Mouse (Mus musculus): ENCODE measurements around the gene Krba1.

DNA sequence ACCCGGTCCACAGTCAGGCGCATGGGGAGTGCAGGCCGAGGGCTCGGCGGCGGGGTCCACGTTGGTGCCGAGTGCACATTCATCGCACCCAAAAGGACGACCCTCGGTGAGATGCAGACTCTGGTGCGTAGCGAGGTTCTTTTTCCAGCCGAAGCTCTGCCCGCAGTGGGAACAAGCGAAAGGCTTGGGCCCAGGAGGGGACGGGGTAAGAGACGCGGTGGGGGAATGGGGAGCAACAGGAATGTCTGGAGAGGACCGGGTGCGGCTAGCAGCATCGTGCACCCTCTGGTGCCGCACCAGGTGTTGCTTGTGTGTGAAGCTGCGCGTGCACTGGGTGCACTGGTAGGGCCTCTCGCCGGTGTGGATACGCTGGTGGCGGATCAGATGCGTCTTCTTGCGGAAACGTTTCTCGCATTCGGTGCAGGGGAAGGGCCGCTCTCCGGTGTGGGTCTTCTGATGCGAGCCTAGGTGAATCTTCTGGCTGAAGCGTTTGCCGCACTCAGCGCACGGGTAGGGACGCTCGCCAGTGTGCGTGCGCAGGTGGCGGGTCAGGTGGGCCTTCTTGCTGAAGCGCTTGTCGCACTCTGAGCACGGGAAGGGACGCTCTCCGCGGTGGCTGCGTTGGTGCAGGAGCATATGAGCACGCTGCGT, 43.2 kb downstream of the Krba1 start:
- TF ChIP-seq CTCF (IDR thresholded peaks at IDR 0.05; ENCODE audit: borderline replicate concordance, control insufficient read depth, extremely low read depth, insufficient read depth, low read length, poor library complexity) (no peak), POLR2A (IDR thresholded peaks at IDR 0.05; ENCODE audit: control insufficient read depth, extremely low read depth, insufficient read depth, low read length, poor library complexity) (no peak)
